ENCODE assay signal across 26 mouse cellular contexts in genomic region chr11:100548141-100548540, GRCm38 (mm10). TPM values are rescaled to one million over a fixed set of nuclear protein-coding genes. Genes with fewer than 3 reads are reported as not detected.
"Had no signal": no experiment of that assay in that cellular context is flagged by ENCODE, and none has a peak within 500 bp of the region (broad histone marks: within the 10 kb centered on the region; RNA-seq: fewer than 3 reads in every experiment).

No protein-coding gene starts in this region.

- H3K9me3 ChIP-seq: heart, embryonic 13.5 days; heart, embryonic 15.5 days; hindbrain, embryonic 13.5 days; hindbrain, embryonic 15.5 days; kidney, embryonic 15.5 days; limb, embryonic 13.5 days; limb, embryonic 15.5 days had no signal

- H3K4me3 ChIP-seq: gastrocnemius, adult 2 months; heart, embryonic 13.5 days; heart, embryonic 15.5 days; hindbrain, embryonic 13.5 days; hindbrain, embryonic 15.5 days; kidney, embryonic 15.5 days; limb, embryonic 13.5 days; limb, embryonic 15.5 days had no signal

- ATAC-seq: hindbrain, postnatal 0 days; intestine, embryonic 16.5 days had no signal

- H3K27me3 ChIP-seq: heart, embryonic 13.5 days; heart, embryonic 15.5 days; hindbrain, embryonic 15.5 days; kidney, embryonic 15.5 days; limb, embryonic 13.5 days; limb, embryonic 15.5 days had no signal

- H3K27ac ChIP-seq: gastrocnemius, adult 2 months; heart, embryonic 13.5 days; heart, embryonic 15.5 days; hindbrain, embryonic 13.5 days; hindbrain, embryonic 15.5 days; hindbrain, postnatal 0 days; kidney, embryonic 15.5 days; kidney, postnatal 0 days; limb, embryonic 13.5 days; limb, embryonic 15.5 days had no signal

- H3K36me3 ChIP-seq: heart, embryonic 13.5 days; heart, embryonic 15.5 days; hindbrain, embryonic 13.5 days; hindbrain, embryonic 15.5 days; kidney, embryonic 15.5 days; limb, embryonic 13.5 days; limb, embryonic 15.5 days had no signal

- H3K9ac ChIP-seq: heart, embryonic 13.5 days; heart, embryonic 15.5 days; hindbrain, embryonic 13.5 days; hindbrain, embryonic 15.5 days; kidney, embryonic 15.5 days; limb, embryonic 13.5 days; limb, embryonic 15.5 days had no signal

- DNase-seq: gastrocnemius, adult 2 months; gastrocnemius, postnatal 10 days; gastrocnemius, postnatal 25 days; heart, adult 18-20 months; heart, postnatal 14 days; heart, postnatal 36 days; kidney, adult 11 months; kidney, adult 2 months; kidney, adult 9 months; kidney, postnatal 14 days; kidney, postnatal 36 days; layer of hippocampus, adult 9-11 months; layer of hippocampus, postnatal 36 days; left cerebral cortex, postnatal 4 days had no signal

RNA-seq across cellular contexts. Expression of gene Ttc25, which starts 2.7 kb away (rescaled TPM):
- total RNA-seq: hematopoietic stem cell, adult 5-6 weeks had no signal
- polyA plus RNA-seq: large intestine, adult 2 months had no signal
